Mouse (Mus musculus): ENCODE measurements around the gene Rnase9.

GRCm38 (mm10) chr14:51081035-51081434 is 39.4 kb upstream of the Rnase9 start:
- TF ChIP-seq POLR2A (IDR thresholded peaks at IDR 0.05; ENCODE audit: low read depth, low read length) = no peak
- no peak for TF ChIP-seq CTCF (IDR thresholded peaks at IDR 0.05; ENCODE audit: extremely low read depth, insufficient read depth, insufficient read length, insufficient replicate concordance)

Measured in spleen, adult 2 months (tissue).